Mouse (Mus musculus): Measurements from ENCODE around the gene Itpkb. TPM values are rescaled to one million over a fixed set of nuclear protein-coding genes. Genes with fewer than 3 reads are reported as not detected.

The Itpkb gene
- polyA plus RNA-seq, 1 experiment = 12.5 TPM

DNA sequence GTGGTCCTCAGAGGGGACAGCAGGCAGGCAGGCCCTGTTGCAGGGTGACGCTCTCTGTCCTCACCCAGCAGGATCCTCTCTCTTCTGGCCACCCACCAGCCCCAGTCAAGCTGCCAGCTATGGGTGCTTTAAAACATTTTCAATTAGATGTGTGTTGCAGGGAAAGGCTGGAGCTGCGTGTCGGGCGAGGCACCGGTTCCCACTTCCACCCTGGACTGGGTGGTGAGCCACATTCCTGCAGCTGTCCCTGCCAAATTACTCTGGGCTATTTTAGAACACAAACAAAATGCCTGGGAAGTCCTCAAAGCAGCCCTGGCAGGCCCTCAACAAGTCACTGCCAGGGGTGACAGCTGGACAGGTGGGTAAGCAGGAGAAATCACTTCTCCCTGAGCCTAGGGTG lies 132.1 kb downstream of the Itpkb start:
- no peak for TF ChIP-seq CTCF (IDR thresholded peaks at IDR 0.05; ENCODE audit: borderline replicate concordance, insufficient read depth, low read length)
- TF ChIP-seq POLR2A (IDR thresholded peaks at IDR 0.05; ENCODE audit: low read depth, low read length) = no peak
- Histone ChIP-seq H3K4me1 (ENCODE audit: control insufficient read depth, insufficient read depth, low read length) (no peaks in the 10 kb centered on the region; the same call in 1 of the 2 replicates), H3K4me3 (ENCODE audit: insufficient read depth, low read length) (no peak overlapping the region), H3K27ac (ENCODE audit: insufficient read depth, low read length) (no peak overlapping the region)

- no peak overlapping the region for H3K4me3 ChIP-seq (ENCODE audit: insufficient read depth, low read length)
- TF ChIP-seq CTCF (IDR thresholded peaks at IDR 0.05; ENCODE audit: borderline replicate concordance, insufficient read depth, low read length) = no peak
- no peak for TF ChIP-seq POLR2A (IDR thresholded peaks at IDR 0.05; ENCODE audit: low read depth, low read length)
- no peaks in the 10 kb centered on the region; the same call in 1 of the 2 replicates for H3K4me1 ChIP-seq (ENCODE audit: control insufficient read depth, insufficient read depth, low read length)
- H3K27ac ChIP-seq (ENCODE audit: insufficient read depth, low read length) = no peak overlapping the region
These were observed 132.7 kb downstream of the Itpkb start for GRCm38 (mm10) chr1:180462983-180463475.

DNA sequence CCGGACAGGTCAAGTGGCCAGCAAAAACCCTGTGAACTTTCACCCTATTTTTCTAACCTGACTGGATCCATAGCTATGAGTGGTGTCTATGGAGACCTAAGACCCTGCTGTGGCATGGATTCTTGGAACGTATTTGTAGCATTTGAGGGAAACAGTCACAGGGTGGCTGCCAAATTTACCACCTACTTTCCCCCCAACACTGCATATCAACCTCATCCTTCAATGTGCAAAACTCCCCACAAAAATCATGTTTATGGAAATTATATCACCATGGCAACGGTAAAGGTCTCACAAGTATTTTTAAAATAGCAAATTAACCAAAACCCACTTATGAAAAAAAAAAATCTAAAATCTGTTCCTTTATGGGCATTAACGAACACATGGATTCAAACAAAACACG lies 134.1 kb downstream of the Itpkb start:
- H3K4me1 ChIP-seq (ENCODE audit: control insufficient read depth, insufficient read depth, low read length) = no peaks in the 10 kb centered on the region; the same call in 1 of the 2 replicates
- TF ChIP-seq CTCF (IDR thresholded peaks at IDR 0.05; ENCODE audit: borderline replicate concordance, insufficient read depth, low read length) (no peak), POLR2A (IDR thresholded peaks at IDR 0.05; ENCODE audit: low read depth, low read length) (no peak)
- H3K4me3 ChIP-seq (ENCODE audit: insufficient read depth, low read length) = no peak overlapping the region
- no peak overlapping the region for H3K27ac ChIP-seq (ENCODE audit: insufficient read depth, low read length)

DNA sequence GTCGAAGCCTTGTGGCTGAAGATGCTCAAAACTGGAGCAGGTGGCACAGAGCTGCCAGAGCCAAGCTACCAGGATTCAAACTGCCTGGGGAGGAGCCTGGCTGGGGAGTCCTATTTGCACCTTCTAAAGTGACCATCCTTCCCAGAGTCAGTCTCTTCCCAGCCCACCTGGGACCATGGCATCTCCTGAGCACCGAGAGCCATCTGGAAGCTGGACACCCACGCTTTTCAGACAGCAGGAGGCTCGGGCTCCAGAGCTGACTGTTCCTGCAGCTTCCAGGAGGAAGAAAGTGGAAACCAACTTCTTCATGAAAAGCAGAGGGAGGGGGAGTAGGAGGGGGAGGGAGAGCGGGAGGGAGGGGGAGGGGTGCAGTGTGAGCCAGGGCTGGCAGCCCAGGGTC lies 135.3 kb downstream of the Itpkb start:
- H3K27ac ChIP-seq (ENCODE audit: insufficient read depth, low read length) = no peak overlapping the region
- H3K4me3 ChIP-seq (ENCODE audit: insufficient read depth, low read length) = no peak overlapping the region

DNA sequence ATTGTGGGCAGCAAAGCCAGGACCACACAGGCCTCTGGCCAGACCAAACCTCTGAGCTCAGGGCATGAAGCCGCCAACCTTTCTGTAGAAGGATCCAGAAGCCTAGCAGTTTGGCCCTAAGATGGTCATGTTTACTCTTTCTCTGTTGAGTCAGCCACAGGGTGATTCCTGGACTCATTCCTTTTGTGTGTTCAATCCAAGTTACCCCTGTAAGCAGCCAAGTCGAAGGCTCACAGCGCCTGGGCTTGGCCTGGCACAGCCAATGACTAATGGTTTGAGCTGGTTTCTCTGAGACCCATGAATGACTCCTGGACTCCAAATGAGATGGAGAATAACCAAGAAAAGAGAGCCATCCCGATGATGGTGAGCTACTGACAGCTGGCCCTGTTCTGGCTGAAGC lies 137.7 kb downstream of the Itpkb start:
- no peak overlapping the region for H3K4me3 ChIP-seq (ENCODE audit: insufficient read depth, low read length)
- H3K4me1 ChIP-seq (ENCODE audit: control insufficient read depth, insufficient read depth, low read length) = no peaks in the 10 kb centered on the region
- no peak overlapping the region for H3K27ac ChIP-seq (ENCODE audit: insufficient read depth, low read length)
- TF ChIP-seq CTCF (IDR thresholded peaks at IDR 0.05; ENCODE audit: borderline replicate concordance, insufficient read depth, low read length) (no peak), POLR2A (IDR thresholded peaks at IDR 0.05; ENCODE audit: low read depth, low read length) (no peak)

More for the DNA sequence above, 135.3 kb downstream of the Itpkb start:
- no peak for TF ChIP-seq POLR2A (IDR thresholded peaks at IDR 0.05; ENCODE audit: low read depth, low read length)
- H3K4me1 ChIP-seq (ENCODE audit: control insufficient read depth, insufficient read depth, low read length) = no peaks in the 10 kb centered on the region; the same call in 1 of the 2 replicates

DNA sequence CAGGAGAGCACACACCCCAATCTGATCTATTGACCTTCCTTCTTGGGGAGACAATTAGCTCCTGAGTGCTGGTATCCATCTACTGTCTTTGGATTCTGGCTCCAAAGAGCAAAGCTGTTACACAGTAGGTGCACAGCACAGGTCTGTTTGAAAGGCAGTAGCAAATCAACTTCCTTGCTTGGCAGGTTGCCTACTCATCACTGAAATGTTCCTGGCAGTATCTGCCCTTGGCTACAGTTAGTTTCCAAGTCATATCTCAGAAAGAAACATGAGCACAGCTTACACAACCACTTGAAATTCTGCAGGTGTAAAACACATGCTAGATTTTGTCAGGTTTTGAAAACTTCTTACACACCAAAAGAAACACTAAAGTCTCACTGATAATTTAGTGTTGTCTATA lies 143.3 kb downstream of the Itpkb start:
- Histone ChIP-seq H3K4me3 (ENCODE audit: insufficient read depth, low read length) (no peak overlapping the region), H3K4me1 (ENCODE audit: control insufficient read depth, insufficient read depth, low read length) (no peaks in the 10 kb centered on the region), H3K27ac (ENCODE audit: insufficient read depth, low read length) (no peak overlapping the region)
- TF ChIP-seq CTCF (IDR thresholded peaks at IDR 0.05; ENCODE audit: borderline replicate concordance, insufficient read depth, low read length) (no peak), POLR2A (IDR thresholded peaks at IDR 0.05; ENCODE audit: low read depth, low read length) (no peak)

Other genes with a start within 250 kb of the Itpkb start
- 1.5 and 3.3 TPM in 2 replicates for gene Coq8a, start 130.9 kb upstream of the Itpkb start, polyA plus RNA-seq (2011; ENCODE audit: insufficient read length, low read depth, missing spikeins)
- gene Psen2, start 67.0 kb upstream of the Itpkb start, polyA plus RNA-seq (2011; ENCODE audit: insufficient read length, low read depth, missing spikeins) = 20.3 and 27.4 TPM in 2 replicates
- not detected in 2 replicates for gene Stum, start 153.0 kb downstream of the Itpkb start, polyA plus RNA-seq (2011; ENCODE audit: insufficient read length, low read depth, missing spikeins)
- 37.3 and 41.7 TPM in 2 replicates for gene Parp1, start 238.4 kb downstream of the Itpkb start, polyA plus RNA-seq (2011; ENCODE audit: insufficient read length, low read depth, missing spikeins)